ENCODE assay signal across 8 mouse cellular contexts in the genomic region with DNA sequence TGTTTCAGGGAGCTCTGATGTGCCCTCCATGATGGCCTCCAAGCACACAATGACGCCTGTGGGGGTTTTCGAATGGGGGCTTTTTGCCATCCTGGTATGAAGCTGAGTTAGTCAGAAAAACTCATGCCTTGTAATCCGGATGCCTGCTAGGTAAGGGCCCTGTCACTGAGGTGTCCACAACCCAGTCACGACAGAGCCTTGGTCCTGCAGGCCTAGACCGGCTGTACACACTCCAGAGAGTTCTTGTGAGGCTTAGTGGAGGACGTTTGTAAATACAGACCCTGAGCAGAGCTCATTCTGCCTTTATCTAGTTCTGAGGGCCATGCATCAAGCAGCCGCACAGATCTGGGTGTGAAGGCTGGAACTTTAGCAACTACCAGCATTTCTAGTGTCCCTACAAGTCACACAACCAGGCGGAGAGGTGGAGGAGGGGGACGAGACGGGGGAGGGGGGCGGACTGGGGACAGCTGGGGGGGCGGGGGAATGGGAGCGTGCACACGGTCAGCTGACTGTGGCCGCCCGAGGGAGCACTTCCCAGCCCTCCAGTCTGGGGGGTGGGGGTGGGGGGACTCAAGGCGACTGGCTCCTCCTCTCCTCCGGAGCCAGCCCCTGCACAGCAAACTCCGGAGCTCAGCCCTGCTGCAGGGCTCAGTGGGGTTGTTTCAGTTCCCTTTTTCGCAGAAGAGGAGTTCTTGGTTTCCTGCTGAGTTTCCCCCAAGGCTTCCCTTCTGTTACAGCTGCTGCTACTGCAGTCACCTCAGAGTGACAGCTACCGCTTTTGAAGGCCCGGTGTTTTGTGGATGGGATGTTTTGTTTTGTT. TPM values are rescaled to one million over a fixed set of nuclear protein-coding genes. Genes with fewer than 3 reads are reported as not detected.
DNase-seq lines count a peak whose midpoint lies in the region; ATAC-seq lines count a peak whose summit lies in the region.

No protein-coding gene starts in this region.

- H3K4me3 ChIP-seq in hindbrain, embryonic 15.5 days: peak overlapping the region; percentile 26; the same call in 1 of the 2 replicates

- no peak overlapping the region for H3K9ac ChIP-seq in hindbrain, embryonic 15.5 days

- DNase-seq in Muller cell, postnatal 12 days (ENCODE audit: inconsistent ontology term): peak; percentile 92
- DNase-seq in cerebellum, adult 8-10 months: peak; percentile 7
- DNase-seq in gastrocnemius, adult 18-20 months (ENCODE audit: low spot score): peak; percentile 81
- peak; percentile 52 to 54 for DNase-seq in left cerebral cortex, postnatal 36 days (ENCODE audit: low spot score in 2 of 2)
- peak; percentile 86 for DNase-seq in mesoderm, embryonic 11.5 days (ENCODE audit: low read depth, low spot score)
- peak; percentile 42 for DNase-seq in right cerebral cortex, postnatal 25 days
- DNase-seq in yolk sac, embryonic 10.5 days (ENCODE audit: low spot score): peak; percentile 88

- H3K4me1 ChIP-seq in hindbrain, embryonic 15.5 days (replicated peaks): peaks cover 21% of the 10 kb centered on the region

- no peaks in the 10 kb centered on the region for H3K36me3 ChIP-seq in hindbrain, embryonic 15.5 days

- no peaks in the 10 kb centered on the region for H3K27me3 ChIP-seq in hindbrain, embryonic 15.5 days

- H3K9me3 ChIP-seq in hindbrain, embryonic 15.5 days: no peaks in the 10 kb centered on the region

- WGBS in hindbrain, embryonic 15.5 days: 8% methylated on average over 21 of the region's 22 CpGs

- peak overlapping the region; percentile 69 for H3K27ac ChIP-seq in hindbrain, embryonic 15.5 days (replicated peaks)

- peak; percentile 92 for ATAC-seq in hindbrain, embryonic 15.5 days (ENCODE audit: low FRiP score, low read depth)

- H3K4me2 ChIP-seq in hindbrain, embryonic 15.5 days: peak overlapping the region; percentile 57

- intact Hi-C loops in left cerebral cortex, postnatal 36 days (cut with DNase I): no loop called here

RNA-seq across cellular contexts. Expression of gene Ninj2, which starts 19.0 kb away (rescaled TPM):
- not detected for total RNA-seq in gastrocnemius, adult 18-20 months (2021)
- polyA plus RNA-seq in hindbrain, embryonic 15.5 days (2015; fragmentation: Nextera tagmentation; extraction: Ambion mirVana): not detected in 2 replicates
- 1 to 10 TPM in 1 of 2 experiments, under 1 TPM in 1; 0.66 to 1.8 TPM for total RNA-seq in left cerebral cortex, postnatal 36 days (2021)

Comparison
In these comparisons a context has a peak if more than half of its experiments do, and no peak if none do; other contexts are left out.
1. Peak in every context shown above with its lines: DNase-seq, ATAC-seq, H3K4me3 ChIP-seq and H3K27ac ChIP-seq.
2. DNase-seq: peak in every context shown above with its lines; median percentile 92 in Muller cell, postnatal 12 days; 88 in yolk sac, embryonic 10.5 days; 86 in mesoderm, embryonic 11.5 days; 81 in gastrocnemius, adult 18-20 months; 53 in left cerebral cortex, postnatal 36 days; 42 in right cerebral cortex, postnatal 25 days; 7 in cerebellum, adult 8-10 months.